Mouse (Mus musculus): ENCODE measurements at regions not wholly inside any gene's neighbourhood (a gene's known extent, or its start where the extent isn't known, plus 50 kb on each side); places are given as distances from the start of the nearest gene placed in this dataset.

DNA sequence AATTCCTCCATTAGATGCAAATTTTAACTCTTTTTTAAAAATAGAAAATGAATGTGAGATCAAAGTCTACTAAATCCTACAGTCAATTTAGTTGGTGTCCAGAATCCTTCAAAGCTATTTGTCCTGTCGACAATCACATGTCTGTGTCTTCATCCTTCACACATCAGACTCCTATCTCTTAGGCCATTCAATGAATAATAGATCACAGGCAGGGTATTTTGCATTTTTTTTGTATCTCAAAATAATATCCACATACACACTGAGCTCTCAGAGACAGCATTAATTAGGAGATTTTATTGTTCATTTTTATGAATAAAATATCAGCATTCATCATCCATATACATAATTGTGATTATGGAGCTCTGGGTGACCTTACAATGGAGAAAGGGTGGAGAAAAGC is 427.2 kb downstream of the Hao1 start:
- no peak for TF ChIP-seq CTCF (IDR thresholded peaks at IDR 0.05; ENCODE audit: borderline replicate concordance, insufficient read depth, low read depth, low read length)
- no peak for TF ChIP-seq POLR2A (IDR thresholded peaks at IDR 0.05; ENCODE audit: borderline replicate concordance, insufficient read depth, low read length)
- H3K4me3 ChIP-seq (replicated peaks; ENCODE audit: insufficient read depth, low read depth, low read length) = no peak overlapping the region
- DNase-seq = no peak
- 55% methylated on average over 1 of the region's 1 CpGs for WGBS
- no peaks in the 10 kb centered on the region for H3K27me3 ChIP-seq (ENCODE audit: control insufficient read depth, insufficient read depth, low read length)
- H3K27ac ChIP-seq (ENCODE audit: insufficient read depth, low read length) = no peak overlapping the region
- H3K4me1 ChIP-seq (ENCODE audit: control insufficient read depth, insufficient read depth, low read length) = no peaks in the 10 kb centered on the region

GRCm38 (mm10) chr2:134107286-134107685 is 446.9 kb downstream of the Hao1 start:
- TF ChIP-seq POLR2A (IDR thresholded peaks at IDR 0.05; ENCODE audit: borderline replicate concordance, insufficient read depth, low read length) (no peak), CTCF (IDR thresholded peaks at IDR 0.05; ENCODE audit: borderline replicate concordance, insufficient read depth, low read depth, low read length) (no peak)
- no peaks in the 10 kb centered on the region for H3K4me1 ChIP-seq (ENCODE audit: control insufficient read depth, insufficient read depth, low read length)
- DNase-seq = no peak
- no peak overlapping the region for H3K4me3 ChIP-seq (replicated peaks; ENCODE audit: insufficient read depth, low read depth, low read length)
- H3K27ac ChIP-seq (ENCODE audit: insufficient read depth, low read length) = no peak overlapping the region
- no peaks in the 10 kb centered on the region for H3K27me3 ChIP-seq (ENCODE audit: control insufficient read depth, insufficient read depth, low read length)

- no peaks in the 10 kb centered on the region for H3K4me1 ChIP-seq (ENCODE audit: control insufficient read depth, insufficient read depth, low read length)
- H3K4me3 ChIP-seq (replicated peaks; ENCODE audit: insufficient read depth, low read depth, low read length) = no peak overlapping the region
- DNase-seq = no peak
- no peak for TF ChIP-seq POLR2A (IDR thresholded peaks at IDR 0.05; ENCODE audit: borderline replicate concordance, insufficient read depth, low read length)
- no peaks in the 10 kb centered on the region for H3K27me3 ChIP-seq (ENCODE audit: control insufficient read depth, insufficient read depth, low read length)
- 87% methylated on average over 2 of the region's 2 CpGs for WGBS
- H3K27ac ChIP-seq (ENCODE audit: insufficient read depth, low read length) = no peak overlapping the region
These were observed 465.8 kb downstream of the Hao1 start for GRCm38 (mm10) chr2:134088374-134088773.

DNA sequence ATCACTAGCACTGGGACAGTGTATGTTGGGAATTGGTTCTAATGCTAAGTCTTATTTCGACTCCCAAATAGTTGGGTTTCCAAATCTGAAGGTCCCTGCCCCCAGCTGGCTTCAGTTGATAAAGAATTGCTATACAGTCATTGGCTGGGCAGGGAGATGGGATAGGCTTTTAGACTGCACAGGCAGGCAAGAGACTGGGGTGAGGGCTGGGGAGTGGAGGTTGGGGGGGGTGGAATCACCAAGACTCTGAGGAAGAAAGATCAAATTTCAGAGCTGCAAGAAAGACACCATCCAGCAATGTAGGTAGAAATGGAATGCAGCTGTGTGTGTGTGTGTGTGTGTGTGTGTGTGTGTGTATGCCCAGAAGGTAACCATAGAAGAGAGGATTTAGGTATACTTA is 474.0 kb downstream of the Hao1 start:
- TF ChIP-seq POLR2A (IDR thresholded peaks at IDR 0.05; ENCODE audit: borderline replicate concordance, insufficient read depth, low read length) = no peak
- TF ChIP-seq CTCF (IDR thresholded peaks at IDR 0.05; ENCODE audit: borderline replicate concordance, insufficient read depth, low read depth, low read length) = no peak
- 69% methylated on average over 1 of the region's 1 CpGs for WGBS
- H3K27me3 ChIP-seq (ENCODE audit: control insufficient read depth, insufficient read depth, low read length) = no peaks in the 10 kb centered on the region
- no peaks in the 10 kb centered on the region for H3K4me1 ChIP-seq (ENCODE audit: control insufficient read depth, insufficient read depth, low read length)
- DNase-seq = no peak
- no peak overlapping the region for H3K4me3 ChIP-seq (replicated peaks; ENCODE audit: insufficient read depth, low read depth, low read length)
- H3K27ac ChIP-seq (ENCODE audit: insufficient read depth, low read length) = no peak overlapping the region

DNA sequence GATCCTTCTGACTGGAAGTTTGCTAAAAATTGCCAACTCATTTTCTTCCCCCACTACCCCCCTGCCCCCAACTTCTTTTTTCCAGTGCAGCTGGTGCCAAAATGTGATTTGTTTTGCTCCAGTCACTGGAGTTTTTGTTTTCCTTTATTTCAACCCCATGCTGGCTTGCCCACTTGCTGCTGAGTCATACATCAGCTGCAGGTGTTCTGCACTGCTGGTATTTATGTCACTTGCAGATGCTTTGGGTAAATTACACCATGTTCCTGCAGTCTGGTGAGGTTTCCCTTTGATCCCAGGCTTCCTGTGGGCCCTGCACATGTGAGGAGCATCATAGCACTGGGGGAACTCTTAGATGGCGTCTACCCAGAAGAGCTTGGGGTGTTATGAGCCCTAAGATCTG is 476.2 kb downstream of the Hao1 start:
- Histone ChIP-seq H3K4me3 (replicated peaks; ENCODE audit: insufficient read depth, low read depth, low read length) (no peak overlapping the region), H3K4me1 (ENCODE audit: control insufficient read depth, insufficient read depth, low read length) (no peaks in the 10 kb centered on the region), H3K27me3 (ENCODE audit: control insufficient read depth, insufficient read depth, low read length) (no peaks in the 10 kb centered on the region), H3K27ac (ENCODE audit: insufficient read depth, low read length) (no peak overlapping the region)
- TF ChIP-seq POLR2A (IDR thresholded peaks at IDR 0.05; ENCODE audit: borderline replicate concordance, insufficient read depth, low read length) (no peak), CTCF (IDR thresholded peaks at IDR 0.05; ENCODE audit: borderline replicate concordance, insufficient read depth, low read depth, low read length) (no peak)
- WGBS = 64% methylated on average over 1 of the region's 1 CpGs
- no peak for DNase-seq

DNA sequence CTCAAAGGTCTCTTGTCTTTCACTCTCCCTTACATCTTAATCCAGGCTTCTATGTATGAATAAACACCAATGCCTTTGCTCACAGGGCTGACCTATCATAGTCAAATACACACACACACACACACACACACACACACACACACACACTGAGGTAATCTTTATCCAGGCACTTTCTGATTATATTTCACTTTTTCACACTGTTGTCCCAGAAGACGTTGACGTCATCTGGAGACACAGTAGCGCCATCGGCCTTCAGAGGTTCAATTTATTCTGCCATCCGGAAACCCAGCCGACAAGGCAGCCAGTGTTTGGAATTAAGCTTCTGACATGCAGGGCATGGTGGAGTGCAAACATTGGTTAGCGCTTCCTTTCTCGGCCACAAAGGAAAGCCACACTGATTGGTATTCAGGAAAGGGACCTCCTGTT is 486.2 kb downstream of the Hao1 start:
- Histone ChIP-seq H3K27me3 (ENCODE audit: control insufficient read depth, insufficient read depth, low read length) (no peaks in the 10 kb centered on the region), H3K27ac (ENCODE audit: insufficient read depth, low read length) (no peak overlapping the region), H3K4me1 (ENCODE audit: control insufficient read depth, insufficient read depth, low read length) (no peaks in the 10 kb centered on the region), H3K4me3 (replicated peaks; ENCODE audit: insufficient read depth, low read depth, low read length) (no peak overlapping the region)
- DNase-seq = no peak
- TF ChIP-seq CTCF (IDR thresholded peaks at IDR 0.05; ENCODE audit: borderline replicate concordance, insufficient read depth, low read depth, low read length) = no peak
- no peak for TF ChIP-seq POLR2A (IDR thresholded peaks at IDR 0.05; ENCODE audit: borderline replicate concordance, insufficient read depth, low read length)
- 49% methylated on average over 8 of the region's 8 CpGs for WGBS

DNA sequence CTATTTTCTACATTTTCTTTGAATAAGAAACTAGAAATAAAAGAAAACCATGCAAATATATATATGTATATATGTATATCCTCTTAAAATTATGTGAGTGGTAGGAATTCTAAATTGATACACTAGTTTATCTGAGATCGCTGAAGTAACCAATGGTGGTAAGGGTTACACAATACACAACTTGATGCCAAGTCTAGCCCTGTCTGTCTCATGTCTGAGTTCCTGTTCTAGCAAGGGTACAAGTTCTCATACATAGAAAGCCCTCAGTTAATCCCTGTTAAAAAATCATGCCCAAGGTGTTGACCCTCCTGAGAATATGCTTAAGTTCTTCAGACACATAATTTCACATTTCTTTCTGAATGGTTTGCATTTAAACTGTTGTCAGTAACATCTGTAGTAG is 486.8 kb downstream of the Hao1 start:
- WGBS = 90% methylated on average over 1 of the region's 1 CpGs
- DNase-seq = no peak
- no peak overlapping the region for H3K27ac ChIP-seq (ENCODE audit: insufficient read depth, low read length)
- H3K4me1 ChIP-seq (ENCODE audit: control insufficient read depth, insufficient read depth, low read length) = no peaks in the 10 kb centered on the region
- H3K27me3 ChIP-seq (ENCODE audit: control insufficient read depth, insufficient read depth, low read length) = no peaks in the 10 kb centered on the region
- H3K4me3 ChIP-seq (replicated peaks; ENCODE audit: insufficient read depth, low read depth, low read length) = no peak overlapping the region
- TF ChIP-seq POLR2A (IDR thresholded peaks at IDR 0.05; ENCODE audit: borderline replicate concordance, insufficient read depth, low read length) = no peak
- TF ChIP-seq CTCF (IDR thresholded peaks at IDR 0.05; ENCODE audit: borderline replicate concordance, insufficient read depth, low read depth, low read length) = no peak

DNA sequence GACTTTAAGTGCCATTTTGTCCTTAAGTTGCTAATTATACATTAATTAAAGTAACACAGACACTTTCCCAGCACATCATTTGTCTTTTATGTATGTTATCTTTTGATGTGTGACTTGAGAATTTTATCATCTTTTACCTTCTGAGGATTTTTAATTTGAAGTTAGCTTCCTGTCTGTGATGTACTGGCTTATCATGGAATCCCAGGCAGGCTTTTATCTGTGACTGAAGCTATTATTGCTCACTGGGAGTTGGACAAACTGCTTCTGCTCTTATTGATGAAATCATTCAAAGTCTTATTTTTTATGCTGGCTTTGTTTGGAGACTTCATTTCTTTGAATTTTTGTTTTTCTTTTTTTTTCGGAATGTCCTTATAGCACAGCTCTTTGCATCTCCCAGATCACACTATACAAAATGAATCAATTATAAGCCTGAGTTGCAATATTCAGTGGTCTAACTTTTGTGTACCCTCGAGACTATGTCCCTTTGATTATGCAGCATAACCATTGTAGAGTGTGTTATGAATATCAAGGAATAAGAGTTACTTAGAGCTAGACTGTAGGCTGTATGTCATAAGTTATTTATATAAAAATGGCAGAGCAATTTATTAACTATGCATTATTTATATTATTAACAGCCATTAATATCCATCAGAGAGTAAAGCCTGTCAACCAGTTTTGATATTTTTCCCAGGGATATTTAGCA is 494.1 kb downstream of the Hao1 start:
- 63% methylated on average over 2 of the region's 2 CpGs for WGBS
- no peak overlapping the region for H3K4me3 ChIP-seq (replicated peaks; ENCODE audit: insufficient read depth, low read depth, low read length)
- H3K4me1 ChIP-seq (ENCODE audit: control insufficient read depth, insufficient read depth, low read length) = no peaks in the 10 kb centered on the region
- no peak for DNase-seq
- TF ChIP-seq CTCF (IDR thresholded peaks at IDR 0.05; ENCODE audit: borderline replicate concordance, insufficient read depth, low read depth, low read length) (no peak), POLR2A (IDR thresholded peaks at IDR 0.05; ENCODE audit: borderline replicate concordance, insufficient read depth, low read length) (no peak)
- H3K27me3 ChIP-seq (ENCODE audit: control insufficient read depth, insufficient read depth, low read length) = no peaks in the 10 kb centered on the region
- no peak overlapping the region for H3K27ac ChIP-seq (ENCODE audit: insufficient read depth, low read length)
